Mouse (Mus musculus) G1E (cell line): ENCODE results near the gene Sept4.

ENCODE experiments used
- CTCF ChIP-seq: IDR thresholded peaks from 2 replicates; pipeline ENCODE4 v1.5.1; 2012; ENCODE audit warnings: low read depth, low read length, inconsistent platforms, mixed read lengths
- GATA1 ChIP-seq: IDR thresholded peaks from 2 replicates; pipeline ENCODE4 v1.6.1; 2012; ENCODE audit warnings: borderline replicate concordance, low read length, inconsistent platforms, mixed read lengths
- POLR2AphosphoS5 ChIP-seq: IDR thresholded peaks from 2 replicates; pipeline ENCODE4 v1.6.1; 2012; ENCODE audit warnings: low read depth, low read length, inconsistent platforms; ENCODE audit not compliant: insufficient replicate concordance
- TAL1 ChIP-seq: conservative IDR thresholded peaks from 2 replicates; pipeline ENCODE4 v1.6.1; 2012; ENCODE audit warnings: low read depth, low read length, inconsistent platforms, mixed read lengths

DNA sequence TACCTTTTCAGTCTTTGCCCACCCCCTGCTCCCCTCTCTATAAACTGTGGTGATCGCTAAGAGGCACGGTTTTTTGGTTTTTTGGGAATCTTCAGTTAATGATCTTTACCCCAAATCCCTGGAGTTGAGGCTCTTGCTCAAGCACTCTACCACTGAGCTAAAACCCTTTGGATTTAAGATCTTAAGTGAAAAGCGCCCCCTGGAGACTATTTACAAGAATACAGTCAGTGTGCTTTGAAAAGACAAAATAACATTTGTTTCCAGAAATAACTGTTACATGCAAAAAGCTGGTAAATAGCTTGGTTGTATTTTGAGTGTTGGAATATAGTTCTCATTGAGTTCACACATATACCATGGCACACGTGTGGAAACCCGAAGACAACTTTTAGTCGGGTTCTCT, 37.0 kb upstream of the Sept4 start:
- TF ChIP-seq CTCF (no peak), POLR2AphosphoS5 (no peak), GATA1 (no peak), TAL1 (no peak)
